Mouse (Mus musculus) hindbrain, embryonic 14.5 days (tissue): ENCODE results near the gene Stoml3. TPM values are rescaled to one million over a fixed set of nuclear protein-coding genes. Genes with fewer than 3 reads are reported as not detected.
A peak's percentile ranks its signal among the peaks of the same experiment; 100 is the strongest.

ENCODE experiments used
- ATAC-seq: fragments of 200-750 bp; cut with Nextera tagmentation; 2 replicates; pipeline ENCODE4 v1.8.0; 2017; ENCODE audit warnings: moderate number of reproducible peaks, mild to moderate bottlenecking, moderate TSS enrichment, moderate library complexity; ENCODE audit not compliant: low FRiP score
- DNase-seq: peaks from one replicate; pipeline ENCODE4 v3.0.0-alpha.2; 2015; ENCODE audit warnings: low spot score
- H3K27ac ChIP-seq: fragments of 300-500 bp; sonication (generic); 2 replicates; pipeline ENCODE4 v1.5.1; 2014; ENCODE audit warnings: mild to moderate bottlenecking, moderate library complexity
- H3K27me3 ChIP-seq: fragments of 300-500 bp; sonication (generic); 2 replicates; pipeline ENCODE4 v1.6.1; 2014; ENCODE audit warnings: mild to moderate bottlenecking, low read length, mixed read lengths; ENCODE audit not compliant: control insufficient read depth, insufficient read depth
- H3K36me3 ChIP-seq: fragments of 300-500 bp; sonication (generic); replicated peaks from 2 replicates; pipeline ENCODE4 v1.6.1; 2014; ENCODE audit not compliant: control insufficient read depth, insufficient read depth
- H3K4me1 ChIP-seq: fragments of 300-500 bp; sonication (generic); replicated peaks from 2 replicates; pipeline ENCODE4 v1.6.1; 2014; ENCODE audit warnings: antibody characterized with exemption, low read length, mixed read lengths; ENCODE audit not compliant: control insufficient read depth, insufficient read depth
- H3K4me2 ChIP-seq: fragments of 300-500 bp; sonication (generic); replicated peaks from 2 replicates; pipeline ENCODE4 v1.6.1; 2014; ENCODE audit warnings: mild to moderate bottlenecking, moderate library complexity
- H3K4me3 ChIP-seq: fragments of 300-500 bp; sonication (generic); replicated peaks from 2 replicates; pipeline ENCODE4 v1.5.1; 2014; ENCODE audit warnings: mild to moderate bottlenecking, low read length
- H3K9ac ChIP-seq: fragments of 300-500 bp; sonication (generic); 2 replicates; pipeline ENCODE4 v1.6.1; 2014
- H3K9me3 ChIP-seq: fragments of 300-500 bp; sonication (generic); 2 replicates; pipeline ENCODE4 v1.6.1; 2016; ENCODE audit warnings: low read length; ENCODE audit not compliant: control insufficient read depth
- WGBS: fragments of 180-500 bp; shearing (Covaris S2); extraction: QIAGEN DNeasy Blood & Tissue Kit; methylation state at CpG from one replicate; pipeline ENCODE4 v1.1.7; 2014; 5-methylcytosine and 5-hydroxymethylcytosine counted together
- polyA plus RNA-seq: library from polyadenylated mRNA; unstranded; fragments of >200 nt; fragmentation: Nextera tagmentation; extraction: Ambion mirVana; gene quantifications from 2 replicates; pipeline ENCODE4 v1.2.1, GENCODE M21; 2014

Gene Stoml3
- polyA plus RNA-seq, 1 experiment from 2014 or later = not detected

DNA sequence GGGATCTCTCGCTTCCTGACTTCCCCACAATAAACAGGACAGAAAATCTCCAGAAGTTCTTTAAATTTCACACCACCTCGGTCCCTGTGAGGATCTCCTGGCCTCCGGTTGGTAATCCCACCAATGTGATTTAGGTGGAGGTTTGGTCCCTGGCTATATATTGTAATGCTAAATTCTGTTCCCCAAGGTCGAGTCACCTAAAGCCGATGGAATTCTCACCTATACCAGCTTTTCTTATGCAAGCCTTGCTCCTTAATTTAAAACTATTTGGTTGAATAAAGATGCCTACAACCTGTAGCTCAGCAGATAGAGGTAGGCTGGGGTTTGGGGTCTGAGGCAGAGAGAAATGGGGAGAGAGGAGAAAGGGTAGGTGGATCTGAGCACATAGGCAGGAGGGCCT, 30.7 kb upstream of the Stoml3 start:
- Histone ChIP-seq H3K4me1 (peaks cover 8% of the 10 kb centered on the region; the same call in 1 of the 2 replicates), H3K4me3 (no peak overlapping the region), H3K9me3 (no peaks in the 10 kb centered on the region), H3K4me2 (no peak overlapping the region), H3K36me3 (peaks cover 78% of the 10 kb centered on the region), H3K9ac (no peak overlapping the region), H3K27ac (no peak overlapping the region), H3K27me3 (no peaks in the 10 kb centered on the region)
- DNase-seq (no peak), ATAC-seq (no peak)
- 78% methylated on average over 5 of the region's 5 CpGs for WGBS

DNA sequence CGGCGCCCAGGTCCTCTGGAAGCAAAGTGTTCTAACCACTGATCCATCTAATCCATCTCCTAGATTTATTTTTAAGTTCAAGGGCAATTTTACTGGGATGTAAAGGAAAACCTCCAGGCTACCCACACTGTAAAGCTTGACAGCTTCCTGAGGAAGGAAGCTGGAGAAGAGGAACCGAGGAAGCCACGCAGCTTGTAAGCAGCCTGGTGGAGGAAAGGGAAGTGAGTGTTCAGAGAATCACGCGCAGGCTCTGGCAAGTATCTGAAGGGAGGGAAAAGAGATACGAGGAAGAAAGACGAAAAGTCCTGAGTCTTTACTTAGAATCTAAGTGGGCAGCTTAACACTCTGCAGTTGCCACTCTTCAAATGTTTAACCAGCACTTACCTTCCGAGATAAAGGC, 28.3 kb upstream of the Stoml3 start:
- Histone ChIP-seq H3K9ac (no peak overlapping the region), H3K27ac (no peak overlapping the region), H3K4me2 (no peak overlapping the region), H3K4me3 (no peak overlapping the region), H3K36me3 (peaks cover 54% of the 10 kb centered on the region), H3K9me3 (no peaks in the 10 kb centered on the region), H3K27me3 (no peaks in the 10 kb centered on the region), H3K4me1 (peaks cover 15% of the 10 kb centered on the region)
- 87% methylated on average over 9 of the region's 9 CpGs for WGBS
- ATAC-seq = no peak
- no peak for DNase-seq

DNA sequence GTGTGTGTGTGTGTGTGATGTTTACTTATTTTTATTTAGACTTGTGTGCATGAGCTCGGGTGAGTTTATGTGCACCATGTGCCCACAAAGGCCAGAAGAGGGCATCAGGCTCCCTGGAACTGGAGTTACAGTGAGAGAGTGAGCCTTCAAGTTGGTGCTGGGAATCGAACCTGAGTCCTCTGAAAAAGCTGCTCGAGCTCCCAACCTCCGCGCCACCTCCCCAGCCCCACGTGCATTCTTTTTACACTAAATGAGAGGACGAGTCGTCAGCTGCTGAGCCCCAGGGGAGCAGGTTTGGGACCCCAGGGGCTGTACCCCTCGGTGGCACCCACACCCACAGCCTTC, 25.8 kb upstream of the Stoml3 start:
- no peaks in the 10 kb centered on the region for H3K27me3 ChIP-seq
- DNase-seq (no peak), ATAC-seq (peak; percentile 0; the same call in 1 of the 2 replicates)
- peaks cover 39% of the 10 kb centered on the region for H3K4me1 ChIP-seq
- WGBS = 6% methylated on average over 9 of the region's 9 CpGs
- H3K4me3 ChIP-seq = peak overlapping the region; percentile 92
- H3K9me3 ChIP-seq = no peaks in the 10 kb centered on the region
- peak overlapping the region; percentile 76 for H3K4me2 ChIP-seq
- peaks cover 29% of the 10 kb centered on the region for H3K36me3 ChIP-seq
- peak overlapping the region; percentile 83 for H3K9ac ChIP-seq
- peak overlapping the region; percentile 87 for H3K27ac ChIP-seq

DNA sequence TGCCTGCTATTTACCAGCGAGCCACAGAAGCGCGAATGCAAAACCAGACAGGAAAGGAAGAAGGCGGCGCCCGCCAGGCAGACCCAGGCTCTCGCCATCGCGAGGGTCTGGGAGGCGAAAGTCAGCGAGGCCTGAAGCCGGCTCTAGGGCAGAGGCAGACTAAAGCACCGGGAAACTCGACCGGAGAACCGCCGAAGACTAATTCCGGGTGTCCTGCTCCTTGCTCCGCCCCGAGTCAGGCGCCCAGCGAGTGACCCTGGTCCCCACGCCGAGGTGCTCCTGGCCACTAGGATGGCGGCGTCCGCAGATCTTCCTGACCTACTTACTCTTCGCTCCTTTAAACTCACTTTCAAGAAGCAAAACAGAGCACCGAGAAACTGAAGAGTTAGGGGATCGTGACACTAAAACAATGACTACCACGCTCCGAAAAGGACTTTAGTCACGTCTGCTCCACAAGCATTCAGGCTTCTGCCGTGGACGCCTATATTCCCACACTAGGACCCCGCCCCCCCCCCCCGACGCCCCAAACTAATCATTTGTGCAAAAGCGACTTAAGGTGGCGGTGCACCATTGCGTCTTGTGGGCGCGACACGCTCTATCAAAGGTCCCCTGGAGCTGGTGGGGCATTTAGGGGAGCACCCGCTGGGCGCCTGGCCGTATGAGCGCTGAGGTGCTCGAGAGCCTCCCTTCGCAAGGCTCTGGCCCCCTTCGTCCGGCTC, 25.2 kb upstream of the Stoml3 start, which contains the start of the genes Nhlrc3 and Proser1:
Gene Nhlrc3, minus strand, starts transcription at position 287 of the 719 bp plus-strand sequence.
Gene Proser1, plus strand, starts transcription at position 621 of the 719 bp plus-strand sequence.
- H3K4me2 ChIP-seq = peak within 1 kb of the TSS; percentile 97
- ATAC-seq = peak; percentile 99
- peak within 1 kb of the TSS; percentile 83 for H3K9ac ChIP-seq
- DNase-seq = peak; percentile 95
- WGBS = 0% methylated on average over 52 of the region's 52 CpGs
- peak within 1 kb of the TSS; percentile 92 for H3K4me3 ChIP-seq
- peaks cover 24% of the 10 kb centered on the region for H3K36me3 ChIP-seq
- H3K27ac ChIP-seq = peak within 1 kb of the TSS; percentile 87
- H3K27me3 ChIP-seq = no peaks in the 10 kb centered on the region
- H3K4me1 ChIP-seq = peaks cover 39% of the 10 kb centered on the region
- H3K9me3 ChIP-seq = no peaks in the 10 kb centered on the region

DNA sequence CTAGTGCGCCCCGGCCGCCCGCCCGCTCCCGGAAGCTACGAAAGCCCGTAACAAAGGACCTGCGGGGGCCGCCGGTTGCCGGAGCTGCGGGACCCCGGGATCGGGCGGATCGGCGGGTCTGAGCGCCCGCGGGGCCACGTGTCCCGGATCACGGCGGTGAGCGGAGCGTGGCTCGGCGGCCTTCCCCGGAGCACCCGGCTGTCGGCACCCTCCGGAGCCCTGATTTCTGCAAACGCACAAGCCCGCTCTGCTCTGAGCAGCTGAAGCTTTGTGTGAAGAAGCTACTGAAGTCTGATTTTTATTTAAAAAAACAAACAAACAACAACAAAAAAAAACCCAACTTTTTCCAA, 24.7 kb upstream of the Stoml3 start:
- ATAC-seq (peak; percentile 65), DNase-seq (no peak)
- Histone ChIP-seq H3K9ac (peak overlapping the region; percentile 82), H3K27me3 (no peaks in the 10 kb centered on the region), H3K4me2 (peak overlapping the region; percentile 97), H3K9me3 (no peaks in the 10 kb centered on the region), H3K36me3 (peaks cover 19% of the 10 kb centered on the region), H3K4me3 (peak overlapping the region; percentile 92), H3K27ac (peak overlapping the region; percentile 87), H3K4me1 (peaks cover 39% of the 10 kb centered on the region)
- 2% methylated on average over 35 of the region's 35 CpGs for WGBS

DNA sequence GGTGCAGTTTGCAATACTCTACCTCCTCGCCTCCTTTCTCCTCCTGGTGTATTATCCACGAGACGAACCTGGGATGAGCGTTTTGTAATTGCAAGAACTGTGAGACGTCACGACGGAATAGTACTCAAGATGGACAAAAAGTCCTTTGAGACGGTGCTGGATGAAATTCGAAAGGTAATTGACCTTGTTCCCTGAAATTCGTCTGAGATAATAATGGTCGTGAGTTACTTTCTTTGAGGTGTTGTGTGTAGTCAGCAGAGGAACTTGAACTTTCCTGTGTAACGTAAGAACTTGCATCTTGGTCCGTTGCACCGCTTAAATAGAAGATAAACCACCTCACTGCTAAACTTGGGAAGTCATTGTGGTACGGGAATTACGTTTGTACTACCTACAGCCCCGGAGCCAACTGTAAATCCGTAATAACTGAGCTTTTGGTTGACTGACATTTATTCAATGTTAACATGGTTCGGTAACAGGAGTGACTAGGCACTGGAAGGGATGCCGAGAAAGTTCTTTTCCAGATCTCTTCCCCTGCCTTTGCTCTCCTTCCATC, 24.2 kb upstream of the Stoml3 start:
- Histone ChIP-seq H3K4me1 (peaks cover 39% of the 10 kb centered on the region), H3K27me3 (no peaks in the 10 kb centered on the region), H3K27ac (peak overlapping the region; percentile 87), H3K36me3 (peaks cover 17% of the 10 kb centered on the region), H3K9ac (peak overlapping the region; percentile 82), H3K4me3 (peak overlapping the region; percentile 92), H3K9me3 (no peaks in the 10 kb centered on the region), H3K4me2 (peak overlapping the region; percentile 97)
- ATAC-seq (no peak), DNase-seq (no peak)
- under 1% methylated on average over 20 of the region's 20 CpGs for WGBS

DNA sequence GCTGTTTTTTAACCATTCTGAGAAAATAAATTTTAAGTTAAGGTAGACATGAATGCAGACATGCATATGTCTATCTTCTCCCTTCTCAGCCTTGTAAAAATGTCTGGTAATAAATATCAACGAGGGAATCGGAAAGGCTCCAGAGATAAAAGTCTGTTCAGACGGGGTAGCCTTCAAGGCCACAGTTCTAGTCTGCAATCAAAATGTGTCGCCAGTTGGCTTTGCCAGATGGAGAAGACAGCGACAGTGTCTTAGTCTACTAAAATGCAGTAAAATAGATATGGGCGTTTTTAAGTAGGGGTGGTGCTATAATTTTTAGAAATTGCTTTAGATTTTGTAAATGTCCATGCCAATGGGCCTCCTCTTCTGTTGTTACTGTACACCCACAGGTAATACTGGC, 23.1 kb upstream of the Stoml3 start:
- Histone ChIP-seq H3K36me3 (peaks cover 16% of the 10 kb centered on the region), H3K9ac (peak overlapping the region; percentile 47), H3K4me3 (peak overlapping the region; percentile 92), H3K9me3 (no peaks in the 10 kb centered on the region), H3K27ac (no peak overlapping the region), H3K4me2 (peak overlapping the region; percentile 97), H3K27me3 (no peaks in the 10 kb centered on the region), H3K4me1 (peaks cover 39% of the 10 kb centered on the region)
- ATAC-seq (no peak), DNase-seq (no peak)
- 66% methylated on average over 6 of the region's 6 CpGs for WGBS

DNA sequence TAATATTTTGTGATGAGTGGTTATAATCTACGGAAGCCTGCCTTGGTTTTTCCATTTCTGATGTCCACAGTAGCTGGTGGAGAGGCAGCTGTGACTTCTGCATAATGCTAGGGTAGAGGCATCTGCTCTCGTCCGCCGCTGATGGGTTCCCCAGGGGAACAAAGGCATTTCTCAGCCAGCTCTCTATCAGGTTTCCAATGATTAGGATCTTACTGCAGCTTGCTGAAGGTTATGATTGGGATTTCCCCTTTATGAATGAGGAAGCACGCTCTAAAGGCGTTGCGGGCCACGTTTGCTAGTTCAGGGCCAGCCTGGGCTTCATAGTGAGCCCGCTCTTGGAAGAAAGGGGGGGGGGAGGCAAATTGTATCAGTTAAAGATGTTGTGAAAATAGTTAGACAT, 22.0 kb upstream of the Stoml3 start:
- peak overlapping the region; percentile 9 for H3K4me3 ChIP-seq
- H3K27me3 ChIP-seq = no peaks in the 10 kb centered on the region
- H3K4me2 ChIP-seq = peak overlapping the region; percentile 97
- no peak for DNase-seq
- no peak for ATAC-seq
- peaks cover 39% of the 10 kb centered on the region for H3K4me1 ChIP-seq
- H3K27ac ChIP-seq = no peak overlapping the region
- peaks cover 22% of the 10 kb centered on the region for H3K36me3 ChIP-seq
- H3K9me3 ChIP-seq = no peaks in the 10 kb centered on the region
- H3K9ac ChIP-seq = 0 out of 2 replicates have a peak overlapping the region, but pooled peaks have one; percentile 36
- 57% methylated on average over 9 of the region's 9 CpGs for WGBS

DNA sequence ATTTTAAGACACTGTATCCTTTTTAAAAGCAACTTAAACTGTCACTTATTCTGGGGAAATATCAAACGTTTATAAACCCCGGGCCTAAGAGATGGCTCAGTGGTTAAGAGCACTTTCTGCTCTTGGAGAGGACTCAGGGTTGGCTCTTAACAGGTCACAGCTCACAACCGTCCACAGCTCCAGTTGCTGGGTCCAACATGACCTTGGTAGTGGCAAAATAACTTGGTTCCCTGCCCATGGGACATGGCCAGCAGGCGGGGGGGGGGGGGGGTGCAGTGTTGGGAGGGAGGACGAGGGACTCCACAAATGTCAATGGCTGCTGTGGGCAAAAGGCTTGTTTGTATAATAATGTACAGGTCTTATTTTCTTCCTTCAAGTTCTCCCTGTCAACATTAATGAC, 21.1 kb upstream of the Stoml3 start:
- DNase-seq = no peak
- no peak overlapping the region for H3K9ac ChIP-seq
- H3K4me3 ChIP-seq = no peak overlapping the region
- no peak overlapping the region for H3K4me2 ChIP-seq
- 85% methylated on average over 5 of the region's 5 CpGs for WGBS
- no peak for ATAC-seq
- no peak overlapping the region for H3K27ac ChIP-seq
- peaks cover 30% of the 10 kb centered on the region for H3K36me3 ChIP-seq
- no peaks in the 10 kb centered on the region for H3K9me3 ChIP-seq
- H3K27me3 ChIP-seq = no peaks in the 10 kb centered on the region
- H3K4me1 ChIP-seq = peaks cover 34% of the 10 kb centered on the region
